Mouse (Mus musculus) MEL (cell line): ENCODE results near the gene Ebf4. TPM values are rescaled to one million over a fixed set of nuclear protein-coding genes. Genes with fewer than 3 reads are reported as not detected.

Experiments
- DNase-seq: peaks from one replicate; pipeline ENCODE4 v3.0.0; 2011; ENCODE audit warnings: low read depth, low spot score
- H3K27ac ChIP-seq: 2 replicates; pipeline ENCODE4 v1.5.1; 2012; ENCODE audit warnings: low read depth, mild to moderate bottlenecking, control low read depth, low read length, moderate library complexity; ENCODE audit not compliant: control insufficient read depth
- H3K27me3 ChIP-seq, 2 experiments: fragments of 150-350 bp in 1 of 2; sonication (generic) in 1 of 2; 2 replicates each; pipeline ENCODE4 v1.6.1; 2012; ENCODE audit warnings: low read length in 2 of 2, mild to moderate bottlenecking in 2 of 2, improper control_type of control experiment in 1 of 2, moderate library complexity in 1 of 2; ENCODE audit not compliant: insufficient read depth in 2 of 2, control insufficient read depth in 1 of 2
- H3K36me3 ChIP-seq, 2 experiments: 2 replicates each; pipeline ENCODE4 v1.6.1; 2012 to 2014; ENCODE audit warnings: low read length in 2 of 2, improper control_type of control experiment in 1 of 2, inconsistent platforms in 1 of 2, mild to moderate bottlenecking in 1 of 2; ENCODE audit not compliant: insufficient read depth in 2 of 2, control insufficient read depth in 1 of 2
- H3K4me1 ChIP-seq, 2 experiments: fragments of 150-350 bp in 1 of 2; sonication (generic) in 1 of 2; 2 replicates each; pipeline ENCODE4 v1.6.1; 2012; ENCODE audit warnings: low read length in 2 of 2, improper control_type of control experiment in 1 of 2, mild to moderate bottlenecking in 1 of 2; ENCODE audit not compliant: insufficient read depth in 2 of 2, control insufficient read depth in 1 of 2
- H3K4me3 ChIP-seq, 2 experiments: fragments of 150-350 bp in 1 of 2; sonication (generic) in 1 of 2; 2 replicates each; pipeline ENCODE4 v1.5.1; 2012; ENCODE audit warnings: low read depth in 2 of 2, low read length in 2 of 2, mild to moderate bottlenecking in 2 of 2, moderate library complexity in 2 of 2, control low read depth in 1 of 2, improper control_type of control experiment in 1 of 2; ENCODE audit not compliant: control insufficient read depth in 1 of 2, insufficient read depth in 1 of 2
- H3K79me2 ChIP-seq: 2 replicates; pipeline ENCODE4 v1.6.1; 2012; ENCODE audit warnings: mild to moderate bottlenecking, low read length, moderate library complexity; ENCODE audit not compliant: control insufficient read depth, poor library complexity, insufficient read depth
- H3K9ac ChIP-seq: 2 replicates; pipeline ENCODE4 v1.6.1; 2012; ENCODE audit warnings: low read depth, mild to moderate bottlenecking, control low read depth, low read length, moderate library complexity; ENCODE audit not compliant: control insufficient read depth, poor library complexity, severe bottlenecking
- H3K9me3 ChIP-seq: fragments of 150-350 bp; sonication (generic); replicated peaks from 2 replicates; pipeline ENCODE4 v1.6.1; 2012; ENCODE audit warnings: mild to moderate bottlenecking, low read length, improper control_type of control experiment, moderate library complexity; ENCODE audit not compliant: insufficient read depth
- BHLHE40 ChIP-seq: IDR thresholded peaks from 2 replicates; pipeline ENCODE4 v1.6.1; 2012; ENCODE audit warnings: low read depth, mild to moderate bottlenecking, inconsistent platforms, low read length, improper control_type of control experiment, borderline replicate concordance
- CHD1 ChIP-seq: IDR thresholded peaks from 2 replicates; pipeline ENCODE4 v1.6.1; 2012; ENCODE audit warnings: low read depth, mild to moderate bottlenecking, inconsistent platforms, low read length, improper control_type of control experiment
- CTCF ChIP-seq, 3 experiments: IDR thresholded peaks in 2 of 3; conservative IDR thresholded peaks in 1 of 3; 2 replicates each; pipeline ENCODE4 v1.5.1; 2011 to 2012; ENCODE audit warnings: low read length in 3 of 3, low read depth in 2 of 3, mild to moderate bottlenecking in 2 of 3, improper control_type of control experiment in 1 of 3, inconsistent platforms in 1 of 3, mixed read lengths in 1 of 3, moderate library complexity in 1 of 3; ENCODE audit not compliant: control insufficient read depth in 1 of 3, insufficient read depth in 1 of 3, poor library complexity in 1 of 3, severe bottlenecking in 1 of 3
- E2F4 ChIP-seq: IDR thresholded peaks from 2 replicates; pipeline ENCODE4 v1.6.1; 2011; ENCODE audit warnings: low read depth, low read length, improper control_type of control experiment, borderline replicate concordance
- ELF1 ChIP-seq: IDR thresholded peaks from 2 replicates; pipeline ENCODE4 v1.6.1; 2014; ENCODE audit warnings: low read depth, mild to moderate bottlenecking, inconsistent platforms, low read length, improper control_type of control experiment, moderate library complexity
- ETS1 ChIP-seq: IDR thresholded peaks from 2 replicates; pipeline ENCODE4 v1.6.1; 2012; ENCODE audit warnings: low read depth, mild to moderate bottlenecking, inconsistent platforms, low read length, improper control_type of control experiment, moderate library complexity
- GATA1 ChIP-seq: IDR thresholded peaks from 2 replicates; pipeline ENCODE4 v1.6.1; 2011; ENCODE audit warnings: low read depth, low read length, improper control_type of control experiment
- HCFC1 ChIP-seq: IDR thresholded peaks from 2 replicates; pipeline ENCODE4 v1.6.1; 2012; ENCODE audit warnings: low read depth, mild to moderate bottlenecking, inconsistent platforms, low read length, improper control_type of control experiment, moderate library complexity
- JUND ChIP-seq: IDR thresholded peaks from 2 replicates; pipeline ENCODE4 v1.6.1; 2011; ENCODE audit warnings: low read depth, mild to moderate bottlenecking, improper control_type of control experiment, low read length
- KAT2A ChIP-seq: conservative IDR thresholded peaks from 2 replicates; pipeline ENCODE4 v1.6.1; 2012; ENCODE audit warnings: low read depth, low read length, improper control_type of control experiment, inconsistent platforms
- MAX ChIP-seq: IDR thresholded peaks from 2 replicates; pipeline ENCODE4 v1.6.1; 2011; ENCODE audit warnings: low read length, improper control_type of control experiment
- MAZ ChIP-seq: IDR thresholded peaks from 2 replicates; pipeline ENCODE4 v1.6.1; 2012; ENCODE audit warnings: low read depth, mild to moderate bottlenecking, inconsistent platforms, low read length, improper control_type of control experiment
- MEF2A ChIP-seq: IDR thresholded peaks from 2 replicates; pipeline ENCODE4 v1.6.1; 2014; ENCODE audit warnings: low read depth, mild to moderate bottlenecking, inconsistent platforms, low read length, improper control_type of control experiment; ENCODE audit not compliant: poor library complexity, insufficient replicate concordance, severe bottlenecking; ENCODE audit errors: extremely low read depth
- MXI1 ChIP-seq: IDR thresholded peaks from 2 replicates; pipeline ENCODE4 v1.6.1; 2011; ENCODE audit warnings: mild to moderate bottlenecking, low read depth, low read length, improper control_type of control experiment
- MYB ChIP-seq: IDR thresholded peaks from 2 replicates; pipeline ENCODE4 v1.6.1; 2011; ENCODE audit warnings: mild to moderate bottlenecking, low read depth, low read length, improper control_type of control experiment
- MYC ChIP-seq: IDR thresholded peaks from 2 replicates; pipeline ENCODE4 v1.6.1; 2011; ENCODE audit warnings: low read depth, mild to moderate bottlenecking, low read length, improper control_type of control experiment, moderate library complexity
- NELFE ChIP-seq: IDR thresholded peaks from 2 replicates; pipeline ENCODE4 v1.6.1; 2011; ENCODE audit warnings: low read depth, low read length, improper control_type of control experiment
- NRF1 ChIP-seq: IDR thresholded peaks from 2 replicates; pipeline ENCODE4 v1.6.1; 2014; ENCODE audit warnings: low read depth, mild to moderate bottlenecking, inconsistent platforms, low read length, improper control_type of control experiment, moderate library complexity; ENCODE audit not compliant: poor library complexity, insufficient read depth, severe bottlenecking
- POLR2AphosphoS2 ChIP-seq: IDR thresholded peaks from 2 replicates; pipeline ENCODE4 v1.6.1; 2011; ENCODE audit warnings: low read length, improper control_type of control experiment
- POLR2AphosphoS5 ChIP-seq: IDR thresholded peaks from 2 replicates; pipeline ENCODE4 v1.6.1; 2012; ENCODE audit warnings: low read depth, borderline replicate concordance, mild to moderate bottlenecking, inconsistent platforms, low read length, moderate library complexity, mixed read lengths
- RAD21 ChIP-seq: IDR thresholded peaks from 2 replicates; pipeline ENCODE4 v1.6.1; 2011; ENCODE audit warnings: mild to moderate bottlenecking, low read depth, low read length, improper control_type of control experiment
- SIN3A ChIP-seq: IDR thresholded peaks from 2 replicates; pipeline ENCODE4 v1.6.1; 2012; ENCODE audit warnings: low read length, improper control_type of control experiment, inconsistent platforms
- TCF12 ChIP-seq: IDR thresholded peaks from 2 replicates; pipeline ENCODE4 v1.6.1; 2014; ENCODE audit warnings: low read depth, mild to moderate bottlenecking, inconsistent platforms, low read length, improper control_type of control experiment, moderate library complexity
- USF1 ChIP-seq: IDR thresholded peaks from 2 replicates; pipeline ENCODE4 v1.6.1; 2014; ENCODE audit warnings: low read depth, mild to moderate bottlenecking, inconsistent platforms, low read length, improper control_type of control experiment, moderate library complexity
- USF2 ChIP-seq, 2 experiments: IDR thresholded peaks; 2 replicates each; pipeline ENCODE4 v1.6.1; 2011 to 2012; ENCODE audit warnings: improper control_type of control experiment in 2 of 2, low read length in 2 of 2, borderline replicate concordance in 1 of 2, inconsistent platforms in 1 of 2, low read depth in 1 of 2, mild to moderate bottlenecking in 1 of 2; ENCODE audit not compliant: insufficient read depth in 1 of 2
- ZC3H11A ChIP-seq: IDR thresholded peaks from 2 replicates; pipeline ENCODE4 v1.6.1; 2012; ENCODE audit warnings: low read depth, mild to moderate bottlenecking, inconsistent platforms, low read length, improper control_type of control experiment
- ZKSCAN1 ChIP-seq: IDR thresholded peaks from 2 replicates; pipeline ENCODE4 v1.6.1; 2012; ENCODE audit warnings: low read depth, mild to moderate bottlenecking, inconsistent platforms, low read length, improper control_type of control experiment, moderate library complexity
- ZMIZ1 ChIP-seq: IDR thresholded peaks from 2 replicates; pipeline ENCODE4 v1.6.1; 2012; ENCODE audit warnings: low read depth, mild to moderate bottlenecking, inconsistent platforms, low read length, improper control_type of control experiment, moderate library complexity
- ZNF384 ChIP-seq: IDR thresholded peaks from 2 replicates; pipeline ENCODE4 v1.6.1; 2012; ENCODE audit warnings: low read depth, mild to moderate bottlenecking, inconsistent platforms, low read length, improper control_type of control experiment
- polyA plus RNA-seq, 2 experiments: library from polyadenylated mRNA; stranded (reverse) in 1 of 2; unstranded in 1 of 2; fragments of >175 nt in 1 of 2; fragments of >200 nt in 1 of 2; gene quantifications; 2 replicates each; pipeline versions ENCODE4 v1.2.1 to v1.2.4; 2012; ENCODE audit warnings: low replicate concordance in 2 of 2, low read depth in 1 of 2; ENCODE audit not compliant: insufficient read length in 2 of 2, insufficient read depth in 1 of 2, missing spikeins in 1 of 2
- total RNA-seq: library from RNA; depleted of rRNA; stranded (reverse); fragments of 300-350 nt; gene quantifications from 2 replicates; pipeline ENCODE4 v1.2.3, GENCODE M21; 2012

The Ebf4 gene
- total and polyA plus RNA-seq, 3 experiments = 0.12 to 0.72 TPM; not detected in 1

GRCm38 (mm10) chr2:130353889-130354288, 58.9 kb downstream of the Ebf4 start:
- Histone ChIP-seq H3K4me3 (no peak overlapping the region), H3K36me3 (peaks cover 0 to 13% of the 10 kb centered on the region in 2 experiments; a peak in 2 of 4 replicates), H3K27me3 (no peaks in the 10 kb centered on the region), H3K27ac (no peak overlapping the region), H3K4me1 (peaks cover 1 to 21% of the 10 kb centered on the region in 2 experiments), H3K9me3 (no peaks in the 10 kb centered on the region)
- DNase-seq = no peak
- TF ChIP-seq NRF1 (no peak), NELFE (no peak), USF2 (IDR thresholded peaks at IDR 0.05; ENCODE audit: borderline replicate concordance in 1 of 2, insufficient read depth in 1 of 2, low read depth in 1 of 2, low read length in 2 of 2) (no peak), RAD21 (no peak), MYB (no peak), MYC (no peak), MAZ (no peak), MAX (no peak), POLR2AphosphoS5 (no peak), MXI1 (no peak), POLR2AphosphoS2 (no peak), ZKSCAN1 (no peak), ELF1 (no peak), TCF12 (no peak), SIN3A (no peak), MEF2A (no peak), ZC3H11A (no peak), CTCF (IDR thresholded peaks at IDR 0.05 in 2 of 3, conservative IDR thresholded peaks at IDR 0.05 in 1 of 3; ENCODE audit: control insufficient read depth in 1 of 3, insufficient read depth in 1 of 3, low read depth in 2 of 3, low read length in 3 of 3, poor library complexity in 1 of 3, severe bottlenecking in 1 of 3) (no peak), ETS1 (no peak), GATA1 (no peak)
- TF ChIP-seq, all 39 proteins: peak for 0
- H3K79me2 ChIP-seq = no peaks in the 10 kb centered on the region
- no peak overlapping the region for H3K9ac ChIP-seq

- H3K9me3 ChIP-seq = no peaks in the 10 kb centered on the region
- H3K9ac ChIP-seq = no peak overlapping the region
- peaks cover 0 to 15% of the 10 kb centered on the region in 2 experiments; a peak in 2 of 4 replicates for H3K4me1 ChIP-seq
- no peak overlapping the region for H3K4me3 ChIP-seq
- no peaks in the 10 kb centered on the region for H3K79me2 ChIP-seq
- peak; percentile 56 for DNase-seq
- no peak overlapping the region for H3K27ac ChIP-seq
- peaks cover 0 to 10% of the 10 kb centered on the region in 2 experiments; a peak in 2 of 4 replicates for H3K36me3 ChIP-seq
- H3K27me3 ChIP-seq = no peaks in the 10 kb centered on the region
- TF ChIP-seq POLR2AphosphoS2 (no peak), ZNF384 (0 out of 2 replicates have a peak, but pooled peaks have one; percentile 13), MYB (no peak), ZMIZ1 (no peak), JUND (no peak), ETS1 (peak; percentile 82), CHD1 (no peak), HCFC1 (no peak), E2F4 (no peak), MXI1 (peak; percentile 62), MAX (peak; percentile 56; the same call in 1 of the 2 replicates), TCF12 (peak; percentile 75), NRF1 (no peak), USF2 (IDR thresholded peaks at IDR 0.05; ENCODE audit: borderline replicate concordance in 1 of 2, insufficient read depth in 1 of 2, low read depth in 1 of 2, low read length in 2 of 2) (no peak), CTCF (IDR thresholded peaks at IDR 0.05 in 2 of 3, conservative IDR thresholded peaks at IDR 0.05 in 1 of 3; ENCODE audit: control insufficient read depth in 1 of 3, insufficient read depth in 1 of 3, low read depth in 2 of 3, low read length in 3 of 3, poor library complexity in 1 of 3, severe bottlenecking in 1 of 3) (no peak), KAT2A (no peak), MAZ (peak; percentile 84; the same call in 1 of the 2 replicates), BHLHE40 (peak; percentile 65; the same call in 1 of the 2 replicates), RAD21 (no peak), MEF2A (no peak), USF1 (no peak)
Measured at GRCm38 (mm10) chr2:130357551-130357950, 62.6 kb downstream of the Ebf4 start.
